ENCODE assay signal across 10 mouse cellular contexts in the genomic region with DNA sequence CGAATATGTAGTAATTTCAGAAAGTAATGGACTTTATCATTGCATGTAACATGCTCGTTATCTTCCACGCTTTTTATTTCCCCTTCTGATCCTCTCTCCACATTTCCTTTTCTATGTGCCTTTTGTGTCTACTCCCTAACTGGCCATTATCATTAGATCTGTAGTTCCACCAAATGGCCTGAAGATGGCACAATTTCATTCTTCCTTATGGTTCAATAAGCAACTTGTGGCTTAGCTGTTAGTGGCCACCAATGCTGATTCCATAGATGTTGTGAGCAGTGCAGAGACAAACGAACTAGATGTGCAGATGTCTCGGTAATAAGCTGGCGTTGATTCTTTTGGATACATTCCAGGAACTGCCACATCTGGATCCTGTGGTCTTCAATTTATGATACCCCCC.
DNase-seq lines count a peak whose midpoint lies in the region; TF ChIP-seq lines count a peak whose summit lies in the region.
"Had no signal": no experiment of that assay in that cellular context is flagged by ENCODE, and none has a peak within 500 bp of the region (broad histone marks: within the 10 kb centered on the region; RNA-seq: fewer than 3 reads in every experiment).

No protein-coding gene starts in this region.

- no peaks in the 10 kb centered on the region for H3K36me3 ChIP-seq in kidney, adult 2 months (ENCODE audit: control insufficient read depth, insufficient read depth, low read length)
- no peaks in the 10 kb centered on the region for H3K36me3 ChIP-seq in MEL (ENCODE audit: control insufficient read depth in 1 of 2, insufficient read depth in 2 of 2, low read length in 2 of 2)
- H3K36me3 ChIP-seq: embryonic facial prominence, embryonic 15.5 days; limb, embryonic 13.5 days had no signal

- H3K4me3 ChIP-seq in kidney, adult 2 months (ENCODE audit: insufficient read depth, low read depth, low read length), result no peak overlapping the region
- H3K4me3 ChIP-seq in MEL (ENCODE audit: control insufficient read depth in 1 of 2, insufficient read depth in 1 of 2, low read depth in 2 of 2, low read length in 2 of 2), result no peak overlapping the region
- H3K4me3 ChIP-seq: embryonic facial prominence, embryonic 15.5 days; limb, embryonic 13.5 days had no signal

- H3K27ac ChIP-seq in kidney, adult 2 months (ENCODE audit: insufficient read depth, low read depth, low read length), result no peak overlapping the region
- no peak overlapping the region for H3K27ac ChIP-seq in MEL (ENCODE audit: control insufficient read depth, low read depth, low read length)
- H3K27ac ChIP-seq: embryonic facial prominence, embryonic 15.5 days; limb, embryonic 13.5 days had no signal

- H3K27me3 ChIP-seq in kidney, adult 2 months (replicated peaks; ENCODE audit: control insufficient read depth, insufficient read depth, low read length), result no peaks in the 10 kb centered on the region
- H3K27me3 ChIP-seq in MEL (ENCODE audit: control insufficient read depth in 1 of 2, insufficient read depth in 2 of 2, low read length in 2 of 2), result no peaks in the 10 kb centered on the region
- H3K27me3 ChIP-seq: embryonic facial prominence, embryonic 15.5 days had no signal

- no peak overlapping the region for H3K9ac ChIP-seq in MEL (ENCODE audit: control insufficient read depth, low read depth, low read length, poor library complexity, severe bottlenecking)
- H3K9ac ChIP-seq: embryonic facial prominence, embryonic 15.5 days; limb, embryonic 13.5 days had no signal

- TF ChIP-seq CTCF in kidney, adult 2 months (conservative IDR thresholded peaks at IDR 0.05; ENCODE audit: insufficient read depth, insufficient read length, low read depth, low read length), result no peak
- TF ChIP-seq CTCF in MEL (IDR thresholded peaks at IDR 0.05 in 2 of 3, conservative IDR thresholded peaks at IDR 0.05 in 1 of 3; ENCODE audit: control insufficient read depth in 1 of 3, insufficient read depth in 1 of 3, low read depth in 2 of 3, low read length in 3 of 3, poor library complexity in 1 of 3, severe bottlenecking in 1 of 3), result peak in 2 of 3 experiments; percentile 25 to 36; a peak in 3 of 6 replicates

- no peak for TF ChIP-seq EP300 in MEL (IDR thresholded peaks at IDR 0.05; ENCODE audit: low read depth in 1 of 2, low read length in 2 of 2)

- 43% methylated on average over 6 of the region's 6 CpGs for WGBS in kidney, adult 2 months

- TF ChIP-seq POLR2A in kidney, adult 2 months (IDR thresholded peaks at IDR 0.05; ENCODE audit: low read depth, low read length), result no peak
- TF ChIP-seq POLR2A in MEL (IDR thresholded peaks at IDR 0.05; ENCODE audit: control insufficient read depth in 1 of 2, insufficient read depth in 1 of 2, low read depth in 1 of 2, low read length in 2 of 2, poor library complexity in 1 of 2), result no peak

- peak; percentile 10 for TF ChIP-seq RAD21 in MEL (IDR thresholded peaks at IDR 0.05; ENCODE audit: low read depth, low read length)

- H3K79me2 ChIP-seq in MEL (ENCODE audit: control insufficient read depth, insufficient read depth, low read length, poor library complexity), result no peaks in the 10 kb centered on the region

- H3K9me3 ChIP-seq in MEL (replicated peaks; ENCODE audit: insufficient read depth, low read length), result no peaks in the 10 kb centered on the region
- H3K9me3 ChIP-seq: embryonic facial prominence, embryonic 15.5 days; limb, embryonic 13.5 days had no signal

- no peaks in the 10 kb centered on the region for H3K4me1 ChIP-seq in kidney, adult 2 months (ENCODE audit: control insufficient read depth, insufficient read depth, low read length)
- H3K4me1 ChIP-seq in MEL (ENCODE audit: control insufficient read depth in 1 of 2, insufficient read depth in 2 of 2, low read length in 2 of 2), result no peaks in the 10 kb centered on the region
- H3K4me1 ChIP-seq: embryonic facial prominence, embryonic 15.5 days; limb, embryonic 13.5 days had no signal

- peak; percentile 49 for DNase-seq in kidney, adult 2 months
- no peak for DNase-seq in kidney, adult 11 months
- DNase-seq in 416B (ENCODE audit: low read depth) (peak; percentile 59), MEL (ENCODE audit: low read depth, low spot score) (peak; percentile 19)
- DNase-seq in embryo, embryonic 11.5 days (ENCODE audit: low read depth, low spot score), result peak; percentile 43
- peak; percentile 87 for DNase-seq in retina, embryonic 14.5 days (ENCODE audit: low spot score)
- DNase-seq in ovary, adult 18-20 months (ENCODE audit: low spot score), result no peak
- DNase-seq in urinary bladder, adult 2 months (ENCODE audit: low spot score), result no peak

TF ChIP-seq in MEL, 35 proteins besides CTCF, POLR2A, EP300 and RAD21:
- TF ChIP-seq SMC3 (IDR thresholded peaks at IDR 0.05; ENCODE audit: low read depth, low read length) (0 out of 2 replicates have a peak, but pooled peaks have one; percentile 5), POLR2AphosphoS2 (IDR thresholded peaks at IDR 0.05; ENCODE audit: low read length) (no peak)

Comparison
In these comparisons a context has a peak if more than half of its experiments do, and no peak if none do; other contexts are left out.
1. DNase-seq: peak in kidney, adult 2 months (single experiment), 416B (single experiment), MEL (single experiment), embryo, embryonic 11.5 days (single experiment) and retina, embryonic 14.5 days (single experiment); none in kidney, adult 11 months (single experiment), ovary, adult 18-20 months (single experiment) and urinary bladder, adult 2 months (single experiment).